Mouse (Mus musculus) liver, adult 2 months (tissue): ENCODE measurements around the gene Il2.

Source experiments
- CTCF ChIP-seq: fragments of 200-500 bp; IDR thresholded peaks from 2 replicates; pipeline ENCODE4 v1.5.1; 2011; ENCODE audit warnings: low read depth, low read length, control low read depth
- POLR2A ChIP-seq: fragments of 200-500 bp; IDR thresholded peaks from 2 replicates; pipeline ENCODE4 v1.6.1; 2011; ENCODE audit warnings: low read length, control low read depth; ENCODE audit not compliant: insufficient read depth; ENCODE audit errors: extremely low read depth

- TF ChIP-seq CTCF (peak; percentile 66), POLR2A (no peak)
These were observed 52.5 kb downstream of the Il2 start for GRCm38 (mm10) chr3:37073211-37073610.
